Mouse (Mus musculus): Measurements from ENCODE around the gene Fbxw15.

GRCm38 (mm10) chr9:109523385-109524064 is 44.5 kb downstream of the Fbxw15 start:
- TF ChIP-seq CTCF (IDR thresholded peaks at IDR 0.05; ENCODE audit: low read depth) (no peak), EP300 (optimal IDR thresholded peaks at IDR 0.05) (no peak)

Data from stomach, postnatal 0 days (tissue).